18 mouse cellular contexts compared by ENCODE assay signal in the genomic region with DNA sequence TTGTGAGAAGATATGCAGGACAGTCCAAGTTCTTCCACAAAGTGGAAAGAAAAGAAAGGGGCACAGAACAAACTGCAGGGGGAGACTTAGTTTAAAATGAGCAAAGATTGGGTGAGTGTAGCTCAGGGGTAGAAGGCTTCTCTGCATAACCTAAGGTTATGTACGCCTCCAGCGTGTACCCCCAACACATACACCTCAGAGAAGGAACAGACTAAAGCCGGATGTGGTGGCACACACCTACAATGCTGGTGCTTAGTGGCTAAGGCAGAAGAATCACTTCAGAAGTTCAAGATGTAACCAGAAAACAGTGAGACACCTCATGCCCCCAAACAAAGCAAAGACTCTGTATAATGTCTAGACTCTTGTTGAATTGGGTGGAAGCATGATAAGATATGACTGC. TPM values are rescaled to one million over a fixed set of nuclear protein-coding genes. Genes with fewer than 3 reads are reported as not detected.
DNase-seq lines count a peak whose midpoint lies in the region; ATAC-seq and TF ChIP-seq lines count a peak whose summit lies in the region.
"Had no signal": no experiment of that assay in that cellular context is flagged by ENCODE, and none has a peak within 500 bp of the region (broad histone marks: within the 10 kb centered on the region; RNA-seq: fewer than 3 reads in every experiment).

No protein-coding gene starts in this region.

- WGBS in cerebellum, adult 2 months: 97% methylated on average over 3 of the region's 3 CpGs

- no peaks in the 10 kb centered on the region for H3K4me1 ChIP-seq in cerebellum, adult 2 months (ENCODE audit: control insufficient read depth, insufficient read depth, low read length)
- H3K4me1 ChIP-seq: hindbrain, embryonic 13.5 days had no signal

- H3K27me3 ChIP-seq in cerebellum, adult 2 months (ENCODE audit: control insufficient read depth, insufficient read depth, low read length): no peaks in the 10 kb centered on the region
- H3K27me3 ChIP-seq: embryonic facial prominence, embryonic 13.5 days; hindbrain, embryonic 13.5 days had no signal

- no peak for TF ChIP-seq CTCF in cerebellum, adult 2 months (IDR thresholded peaks at IDR 0.05; ENCODE audit: borderline replicate concordance, insufficient read depth, low read depth, low read length)

- no peak overlapping the region for H3K4me3 ChIP-seq in cerebellum, adult 2 months (replicated peaks; ENCODE audit: insufficient read depth, low read depth, low read length)
- H3K4me3 ChIP-seq: embryonic facial prominence, embryonic 13.5 days; hindbrain, embryonic 13.5 days; limb, embryonic 10.5 days; myocyte had no signal

- no peak for TF ChIP-seq POLR2A in cerebellum, adult 2 months (IDR thresholded peaks at IDR 0.05; ENCODE audit: borderline replicate concordance, insufficient read depth, low read length)

- peak; percentile 48 for ATAC-seq in megakaryocyte, adult 5-6 weeks (ENCODE audit: poor library complexity, severe bottlenecking)
- ATAC-seq: forebrain, postnatal 0 days had no signal

- H3K27ac ChIP-seq in cerebellum, adult 2 months (ENCODE audit: insufficient read depth, low read length): no peak overlapping the region
- H3K27ac ChIP-seq: embryonic facial prominence, embryonic 13.5 days; hindbrain, embryonic 13.5 days; kidney, postnatal 0 days; limb, embryonic 10.5 days; liver, embryonic 14.5 days had no signal

- peak; percentile 70 for DNase-seq in CD4-positive, CD25-positive, alpha-beta regulatory T cell, adult 2 months (ENCODE audit: low read depth, low spot score)
- DNase-seq in CD8-positive naive resting alpha-beta T cell, adult 2 months (ENCODE audit: low read depth in 2 of 2, low spot score in 2 of 2): peak; percentile 61 to 71
- DNase-seq in thymus, postnatal 10 days (ENCODE audit: low spot score in 2 of 2): peak; percentile 22 to 28
- DNase-seq in urinary bladder, postnatal 4 days (ENCODE audit: low spot score in 2 of 2): no peak
- DNase-seq in cerebellum, adult 2 months: no peak
- DNase-seq in left cerebral cortex, adult 11 months (ENCODE audit: low spot score): no peak
- DNase-seq: cerebellum, adult 9-11 months; forebrain, postnatal 0 days; layer of hippocampus, postnatal 36 days; lung, postnatal 10 days had no signal

RNA-seq across cellular contexts. Expression of a gene that starts 36.3 kb away (rescaled TPM):
- 21.7 and 26.5 TPM in 2 replicates for total RNA-seq in megakaryocyte, adult 5-6 weeks (2015)
- 28.5 and 32.6 TPM in 2 replicates for total RNA-seq in megakaryocyte, adult 5-6 weeks (2017)
- polyA plus RNA-seq in cerebellum, adult 2 months (2012; rRNA removed): 1.6 and 1.7 TPM in 2 replicates

RNA-seq across cellular contexts. Expression of a gene that starts 43.4 kb away (rescaled TPM):
- total RNA-seq in megakaryocyte, adult 5-6 weeks (2015): 3.9 and 9.1 TPM in 2 replicates
- 3.0 and 4.7 TPM in 2 replicates for total RNA-seq in megakaryocyte, adult 5-6 weeks (2017)
- polyA plus RNA-seq in cerebellum, adult 2 months (2012; rRNA removed): 0.22 and 0.34 TPM in 2 replicates
- total RNA-seq: layer of hippocampus, adult 18-20 months; layer of hippocampus, postnatal 36 days had no signal

Comparison
In these comparisons a context has a peak if more than half of its experiments do, and no peak if none do; other contexts are left out.
1. DNase-seq: peak in CD4-positive, CD25-positive, alpha-beta regulatory T cell, adult 2 months (single experiment), CD8-positive naive resting alpha-beta T cell, adult 2 months (2 of 2) and thymus, postnatal 10 days (2 of 2); none in urinary bladder, postnatal 4 days (0 of 2), cerebellum, adult 2 months (0 of 2) and left cerebral cortex, adult 11 months (single experiment).